Mouse (Mus musculus) kidney, embryonic 16.5 days (tissue): ENCODE measurements at regions not wholly inside any gene's neighbourhood (a gene's known extent, or its start where the extent isn't known, plus 50 kb on each side); places are given as distances from the start of the nearest gene placed in this dataset.

Experiments used
- ATAC-seq: fragments of 200-750 bp; cut with Nextera tagmentation; 2 replicates; pipeline ENCODE4 v1.8.0; 2017; ENCODE audit warnings: moderate TSS enrichment; ENCODE audit not compliant: low FRiP score, low TSS enrichment
- H3K27ac ChIP-seq: fragments of 300-500 bp; sonication (generic); 2 replicates; pipeline ENCODE4 v1.5.1; 2014; ENCODE audit warnings: low read length
- H3K27me3 ChIP-seq: fragments of 300-500 bp; sonication (generic); 2 replicates; pipeline ENCODE4 v1.6.1; 2014; ENCODE audit warnings: low read length, control low read depth, mixed read lengths; ENCODE audit not compliant: insufficient read depth
- H3K36me3 ChIP-seq: fragments of 300-500 bp; sonication (generic); 2 replicates; pipeline ENCODE4 v1.6.1; 2014; ENCODE audit warnings: low read length, control low read depth, mixed read lengths; ENCODE audit not compliant: insufficient read depth
- H3K4me1 ChIP-seq: fragments of 300-500 bp; sonication (generic); 2 replicates; pipeline ENCODE4 v1.6.1; 2014; ENCODE audit warnings: low read length, control low read depth, mixed read lengths; ENCODE audit not compliant: insufficient read depth
- H3K4me2 ChIP-seq: fragments of 300-500 bp; sonication (generic); replicated peaks from 2 replicates; pipeline ENCODE4 v1.6.1; 2014; ENCODE audit warnings: low read depth, low read length
- H3K4me3 ChIP-seq: fragments of 300-500 bp; sonication (generic); 2 replicates; pipeline ENCODE4 v1.5.1; 2014; ENCODE audit warnings: mild to moderate bottlenecking, low read length
- H3K9ac ChIP-seq: fragments of 300-500 bp; sonication (generic); replicated peaks from 2 replicates; pipeline ENCODE4 v1.6.1; 2014; ENCODE audit warnings: low read length
- H3K9me3 ChIP-seq: fragments of 300-500 bp; sonication (generic); 2 replicates; pipeline ENCODE4 v1.6.1; 2016; ENCODE audit warnings: low read length, control low read depth
- WGBS: fragments of 180-500 bp; shearing (Covaris S2); extraction: QIAGEN DNeasy Blood & Tissue Kit; methylation state at CpG from one replicate; pipeline ENCODE4 v1.1.7; 2014; 5-methylcytosine and 5-hydroxymethylcytosine counted together

DNA sequence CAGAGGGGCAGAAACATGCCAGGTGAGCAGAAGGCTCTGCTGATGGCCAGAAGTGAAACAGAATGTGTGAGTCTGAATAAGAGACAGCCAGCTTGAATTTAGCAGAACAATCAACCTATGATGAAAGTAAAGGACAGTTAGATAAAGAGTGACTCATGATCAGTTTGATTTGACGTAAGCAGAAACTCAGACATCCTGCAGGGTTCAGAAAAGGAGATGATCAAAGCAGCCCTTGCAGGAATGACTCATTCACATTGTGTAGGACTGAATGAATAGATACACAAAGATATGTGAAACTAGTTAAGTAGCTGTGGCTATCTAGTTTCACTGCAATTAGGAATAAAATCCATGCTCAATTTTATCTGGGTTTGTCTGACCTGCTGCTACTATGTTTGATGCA, 301.2 kb upstream of the Gm11114 start:
- Histone ChIP-seq H3K4me2 (no peak overlapping the region), H3K4me1 (0 out of 2 replicates have a peak, but pooled peaks cover 2% of the 10 kb centered on the region), H3K36me3 (no peaks in the 10 kb centered on the region), H3K27ac (no peak overlapping the region), H3K27me3 (no peaks in the 10 kb centered on the region), H3K9ac (no peak overlapping the region), H3K9me3 (no peaks in the 10 kb centered on the region), H3K4me3 (no peak overlapping the region)
- ATAC-seq, result no peak
- 67% methylated on average over 1 of the region's 1 CpGs for WGBS

DNA sequence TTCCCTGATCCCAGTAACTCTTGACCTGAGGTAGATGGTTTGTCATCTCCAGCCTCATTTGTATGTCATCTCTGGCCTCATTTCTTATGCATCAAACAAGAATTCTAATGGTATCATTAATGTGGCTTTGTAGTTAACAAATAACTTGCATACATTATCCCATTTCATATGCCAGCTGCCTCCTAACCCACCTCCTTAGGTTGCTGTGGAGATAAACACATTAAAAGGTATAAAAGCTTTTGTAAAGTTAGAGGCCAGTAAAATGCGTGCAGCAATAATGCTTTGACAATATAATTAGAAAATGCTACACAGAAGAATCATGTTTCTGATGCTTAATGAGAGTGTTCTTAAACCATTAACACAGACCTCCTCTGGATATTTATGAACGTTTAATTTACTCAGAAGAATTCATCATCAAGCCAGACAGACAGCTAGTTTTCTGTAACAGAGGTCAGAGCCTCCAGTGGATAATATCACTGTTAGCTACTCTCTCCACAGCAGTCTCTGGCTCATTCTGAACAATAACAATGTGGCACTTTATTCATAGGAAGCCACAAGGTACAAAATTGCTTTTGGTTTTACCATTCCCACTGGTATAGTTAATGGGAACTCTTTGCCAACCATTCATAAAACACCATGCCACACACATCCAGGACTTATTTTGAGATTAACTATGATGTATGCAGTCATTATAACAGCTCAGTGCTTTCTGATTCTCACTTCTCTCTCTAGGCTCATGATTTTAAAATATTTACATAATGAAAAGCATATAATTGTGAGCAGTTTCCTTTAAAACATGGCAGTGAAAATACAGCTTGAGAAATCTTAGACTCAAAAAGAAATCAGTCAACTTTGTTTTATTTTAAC, 264.2 kb upstream of the Gm11114 start:
- Histone ChIP-seq H3K27ac (no peak overlapping the region), H3K4me1 (no peaks in the 10 kb centered on the region), H3K36me3 (no peaks in the 10 kb centered on the region), H3K27me3 (no peaks in the 10 kb centered on the region), H3K4me2 (no peak overlapping the region), H3K9me3 (no peaks in the 10 kb centered on the region), H3K9ac (no peak overlapping the region), H3K4me3 (no peak overlapping the region)
- 51% methylated on average over 2 of the region's 2 CpGs for whole genome bisulfite sequencing
- no peak for ATAC-seq

GRCm38 (mm10) chr9:85052526-85052925, 260.0 kb upstream of the Gm11114 start:
- WGBS, result 78% methylated on average over 4 of the region's 4 CpGs
- no peak for ATAC-seq

GRCm38 (mm10) chr9:85079975-85080374, 232.6 kb upstream of the Gm11114 start:
- peak; percentile 35; the same call in 1 of the 2 replicates for ATAC-seq
- Histone ChIP-seq H3K9me3 (no peaks in the 10 kb centered on the region), H3K27me3 (no peaks in the 10 kb centered on the region), H3K4me2 (no peak overlapping the region), H3K4me1 (no peaks in the 10 kb centered on the region), H3K9ac (no peak overlapping the region), H3K27ac (no peak overlapping the region), H3K36me3 (no peaks in the 10 kb centered on the region), H3K4me3 (no peak overlapping the region)
- 71% methylated on average over 5 of the region's 5 CpGs for WGBS

More at GRCm38 (mm10) chr9:85052526-85052925, 260.0 kb upstream of the Gm11114 start:
- H3K4me2 ChIP-seq, result no peak overlapping the region
- H3K4me1 ChIP-seq, result no peaks in the 10 kb centered on the region
- no peaks in the 10 kb centered on the region for H3K27me3 ChIP-seq
- no peaks in the 10 kb centered on the region for H3K9me3 ChIP-seq
- no peak overlapping the region for H3K9ac ChIP-seq
- no peak overlapping the region for H3K27ac ChIP-seq
- H3K36me3 ChIP-seq, result no peaks in the 10 kb centered on the region
- no peak overlapping the region for H3K4me3 ChIP-seq

DNA sequence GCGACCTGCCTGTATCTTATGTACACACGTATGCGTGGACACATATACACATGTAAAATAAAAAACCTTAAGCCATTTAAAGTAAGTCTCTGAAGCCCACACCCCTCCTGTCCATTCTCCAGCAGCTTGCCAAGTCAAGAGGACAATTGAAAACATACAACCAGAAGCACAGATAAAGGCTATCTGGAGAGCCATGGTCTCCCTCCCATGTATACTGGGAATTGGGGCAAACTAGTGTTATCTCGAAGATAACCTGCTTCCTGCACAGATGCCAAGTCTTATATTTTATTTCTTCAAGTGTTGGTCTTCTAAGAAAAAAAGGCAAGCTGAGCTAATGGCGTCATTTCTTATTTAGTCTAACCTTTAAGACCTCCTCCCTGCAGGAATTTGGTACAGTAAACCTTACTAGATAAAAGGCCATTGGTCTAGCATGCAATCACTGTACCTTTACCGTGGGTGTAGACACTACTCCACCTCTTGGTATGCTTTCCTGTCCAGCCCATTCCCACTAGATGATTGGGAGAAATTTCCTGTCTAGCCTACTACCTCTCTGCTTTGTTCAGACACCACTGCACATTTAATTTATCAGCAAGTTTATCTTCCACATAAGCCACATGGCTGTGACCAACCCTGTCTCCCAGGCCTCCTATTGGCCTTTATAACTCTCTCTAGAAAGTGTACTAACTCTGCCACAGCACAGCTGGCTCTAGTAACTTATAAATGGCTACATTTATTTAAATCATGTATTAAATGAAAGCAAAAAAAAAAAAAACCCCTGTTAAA, 223.8 kb upstream of the Gm11114 start:
- ATAC-seq, result no peak
- 87% methylated on average over 6 of the region's 6 CpGs for WGBS

DNA sequence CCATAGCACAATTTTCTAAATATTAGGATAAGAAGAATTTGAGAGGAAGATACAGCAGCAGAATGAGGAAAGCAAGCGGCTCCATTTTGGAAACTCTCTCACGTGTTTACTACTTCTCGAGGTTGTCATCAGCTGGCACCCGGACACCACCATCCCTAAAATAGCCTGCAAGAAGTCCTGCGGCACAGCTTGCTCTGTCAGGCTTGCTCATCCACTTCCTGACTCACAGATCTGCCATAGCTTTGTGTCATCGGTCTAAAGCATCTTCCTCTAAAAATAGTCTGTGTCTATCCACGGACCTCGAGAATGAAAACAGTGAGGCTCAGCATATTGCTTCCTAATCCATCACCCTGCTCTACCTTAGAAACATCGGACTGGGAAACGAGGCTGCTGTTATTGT, 222.3 kb upstream of the Gm11114 start:
- H3K4me3 ChIP-seq, result no peak overlapping the region

More for the DNA sequence above, 223.8 kb upstream of the Gm11114 start:
- H3K4me1 ChIP-seq, result no peaks in the 10 kb centered on the region
- no peak overlapping the region for H3K9ac ChIP-seq
- H3K4me3 ChIP-seq, result no peak overlapping the region
- H3K4me2 ChIP-seq, result no peak overlapping the region
- no peak overlapping the region for H3K27ac ChIP-seq
- no peaks in the 10 kb centered on the region for H3K27me3 ChIP-seq
- H3K36me3 ChIP-seq, result no peaks in the 10 kb centered on the region
- no peaks in the 10 kb centered on the region for H3K9me3 ChIP-seq

DNA sequence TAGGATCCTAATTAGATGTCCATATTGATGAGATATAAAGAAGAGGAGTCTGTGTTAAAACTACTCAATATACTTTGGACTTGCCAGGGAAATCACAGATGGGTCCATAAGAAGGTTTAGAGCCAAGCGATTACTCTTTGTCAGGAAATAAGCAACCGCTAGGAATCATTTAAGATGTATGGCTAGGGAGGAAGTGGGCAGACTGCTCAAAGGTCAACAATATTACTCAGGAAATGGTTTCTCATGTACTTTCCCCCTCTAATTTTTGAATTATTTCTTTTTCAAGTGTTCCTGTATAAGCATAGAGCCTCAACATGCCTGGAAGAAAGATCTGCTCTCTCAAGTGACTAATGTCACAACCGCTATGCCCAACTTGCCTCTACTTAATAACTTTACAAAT, 217.3 kb upstream of the Gm11114 start:
- Histone ChIP-seq H3K36me3 (no peaks in the 10 kb centered on the region), H3K4me3 (no peak overlapping the region), H3K27ac (no peak overlapping the region), H3K4me2 (no peak overlapping the region), H3K4me1 (no peaks in the 10 kb centered on the region), H3K9me3 (no peaks in the 10 kb centered on the region), H3K27me3 (no peaks in the 10 kb centered on the region), H3K9ac (no peak overlapping the region)
- ATAC-seq, result no peak
- 88% methylated on average over 3 of the region's 3 CpGs for WGBS

More for the DNA sequence above, 222.3 kb upstream of the Gm11114 start:
- 84% methylated on average over 10 of the region's 10 CpGs for WGBS
- Histone ChIP-seq H3K4me1 (no peaks in the 10 kb centered on the region), H3K9ac (no peak overlapping the region), H3K4me2 (no peak overlapping the region), H3K27me3 (no peaks in the 10 kb centered on the region), H3K9me3 (no peaks in the 10 kb centered on the region), H3K36me3 (no peaks in the 10 kb centered on the region), H3K27ac (no peak overlapping the region)
- no peak for ATAC-seq

DNA sequence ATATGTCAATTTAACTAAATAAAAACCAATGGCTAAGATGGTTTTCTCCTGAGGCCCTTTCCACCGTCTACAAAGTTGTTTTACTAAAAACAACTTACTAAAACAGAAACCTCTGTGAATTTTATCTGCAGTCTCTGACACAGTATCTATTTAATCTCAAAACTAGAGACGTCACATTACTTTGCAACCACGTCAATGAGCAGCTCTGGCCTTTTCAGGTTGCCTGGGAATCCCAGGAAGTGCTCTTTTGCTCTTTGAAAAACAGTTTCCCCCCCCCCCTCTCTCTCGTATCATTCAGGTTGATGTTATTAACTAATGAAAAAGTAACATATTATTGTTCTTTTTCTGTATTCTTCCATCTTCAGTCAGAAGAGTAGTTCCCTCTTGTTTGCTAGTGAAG, 216.1 kb upstream of the Gm11114 start:
- WGBS, result 72% methylated on average over 4 of the region's 4 CpGs
- no peaks in the 10 kb centered on the region for H3K36me3 ChIP-seq
- no peak overlapping the region for H3K4me3 ChIP-seq
- H3K9me3 ChIP-seq, result no peaks in the 10 kb centered on the region
- H3K4me1 ChIP-seq, result no peaks in the 10 kb centered on the region
- H3K27me3 ChIP-seq, result no peaks in the 10 kb centered on the region
- no peak overlapping the region for H3K9ac ChIP-seq
- no peak for ATAC-seq
- no peak overlapping the region for H3K4me2 ChIP-seq
- H3K27ac ChIP-seq, result no peak overlapping the region

DNA sequence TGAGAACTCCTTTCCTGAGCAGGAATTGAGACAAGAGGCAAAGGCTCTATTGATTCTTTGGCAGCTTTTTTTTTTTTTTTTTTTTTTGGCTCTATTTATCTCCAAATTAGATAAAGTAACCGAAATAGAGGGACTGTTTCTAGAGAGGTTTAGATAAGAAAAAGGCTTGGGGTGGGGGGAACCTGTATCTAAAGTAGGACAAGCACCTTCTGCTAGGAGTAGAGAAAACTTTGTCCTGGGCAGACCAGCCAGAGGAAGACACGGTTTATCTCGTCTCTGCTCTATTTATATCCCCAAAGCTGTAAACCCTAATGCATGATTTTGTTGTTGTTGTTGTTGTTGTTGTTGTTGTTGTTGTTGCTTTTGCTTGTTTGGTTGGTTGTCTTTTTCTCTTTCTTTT, 199.6 kb upstream of the Gm11114 start:
- no peaks in the 10 kb centered on the region for H3K4me1 ChIP-seq
- H3K27me3 ChIP-seq, result no peaks in the 10 kb centered on the region
- no peak overlapping the region for H3K27ac ChIP-seq
- H3K9ac ChIP-seq, result no peak overlapping the region
- no peak for ATAC-seq
- no peak overlapping the region for H3K4me2 ChIP-seq
- WGBS, result 85% methylated on average over 3 of the region's 3 CpGs
- H3K36me3 ChIP-seq, result no peaks in the 10 kb centered on the region
- H3K4me3 ChIP-seq, result no peak overlapping the region
- no peaks in the 10 kb centered on the region for H3K9me3 ChIP-seq

GRCm38 (mm10) chr9:85114234-85114633, 198.3 kb upstream of the Gm11114 start:
- ATAC-seq, result no peak
- Histone ChIP-seq H3K27me3 (no peaks in the 10 kb centered on the region), H3K4me2 (no peak overlapping the region), H3K36me3 (no peaks in the 10 kb centered on the region), H3K27ac (no peak overlapping the region), H3K4me3 (no peak overlapping the region), H3K9ac (no peak overlapping the region), H3K9me3 (no peaks in the 10 kb centered on the region), H3K4me1 (no peaks in the 10 kb centered on the region)
- WGBS, result 48% methylated on average over 2 of the region's 2 CpGs
